Mouse (Mus musculus) megakaryocyte, embryonic 14.5 days (primary cell): Measurements from ENCODE around the gene Slc12a6.

ENCODE experiments used
- FLI1 ChIP-seq: IDR thresholded peaks from 2 replicates; pipeline ENCODE4 v1.6.1; 2012; ENCODE audit warnings: low read length, inconsistent platforms, mixed read lengths
- GATA1 ChIP-seq: IDR thresholded peaks from 3 replicates; pipeline ENCODE4 v1.6.1; 2012; ENCODE audit warnings: mixed read lengths, low read length, inconsistent platforms, borderline replicate concordance

DNA sequence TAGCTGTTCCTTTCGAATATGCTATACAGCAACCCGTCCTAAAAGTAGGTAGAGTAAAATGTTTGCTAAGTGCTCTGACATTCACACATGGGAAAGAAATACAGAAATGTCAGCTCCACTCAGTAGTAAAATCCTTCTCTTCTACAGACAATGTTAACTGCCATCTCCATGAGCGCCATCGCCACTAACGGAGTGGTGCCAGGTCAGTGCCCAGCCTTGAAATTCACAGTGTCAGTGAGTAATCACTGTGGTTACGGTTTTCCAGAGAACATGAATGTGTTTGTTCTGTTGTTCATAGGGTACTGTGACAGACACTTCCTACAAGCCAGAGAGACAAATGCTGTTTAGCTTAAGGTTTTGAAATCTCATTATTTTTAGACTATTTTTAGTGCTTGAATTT is 71.6 kb downstream of the Slc12a6 start:
- TF ChIP-seq GATA1 = no peak
- TF ChIP-seq FLI1 = no peak
